Mouse (Mus musculus) gastrocnemius, postnatal 36 days (tissue): ENCODE data around the gene Plcb1. TPM values are rescaled to one million over a fixed set of nuclear protein-coding genes. Genes with fewer than 3 reads are reported as not detected.
"Not testable (repeated sequence)": the region's sequence is repeated elsewhere in the genome, so short reads cannot be mapped to it uniquely, and the experiment has no call there.

ENCODE experiments used
- DNase-seq, 2 experiments: peaks; one replicate each; pipeline ENCODE4 v3.0.0; 2022
- intact Hi-C: fragments of 180-260 bp; cut with DNase I; formaldehyde crosslinking; loops from one replicate; pipeline ENCODE4 v1.15.1; 2025
- total RNA-seq, 2 experiments: library from RNA; stranded (reverse); gene quantifications; 2 replicates each; pipeline ENCODE4 v1.2.3; 2021

The Plcb1 gene
- total RNA-seq, 2 experiments from 2014 or later, result 1.3 to 1.6 TPM

DNA sequence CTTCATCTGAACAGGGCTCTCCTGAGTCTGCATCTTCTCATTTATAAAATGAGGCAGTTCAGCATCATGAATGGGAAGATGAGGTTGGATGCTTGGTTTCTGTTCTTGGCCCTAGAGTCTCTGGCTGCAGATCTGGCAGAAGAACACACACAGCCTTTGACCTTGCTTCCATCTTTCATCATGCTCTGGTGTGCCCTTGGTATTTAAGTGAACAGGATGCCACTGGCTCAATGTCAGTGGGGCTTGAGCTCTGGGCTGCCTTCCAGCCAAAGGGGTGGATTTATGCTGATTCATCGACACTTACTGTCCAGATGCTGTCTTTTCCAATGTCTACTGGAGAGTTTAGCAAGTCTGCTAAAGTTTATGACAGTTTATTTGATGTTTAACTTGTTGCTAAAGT, 161.0 kb downstream of the Plcb1 start:
- intact Hi-C loops, result no loop called here
- DNase-seq, result peak in 1 of 2 experiments; percentile 15

DNA sequence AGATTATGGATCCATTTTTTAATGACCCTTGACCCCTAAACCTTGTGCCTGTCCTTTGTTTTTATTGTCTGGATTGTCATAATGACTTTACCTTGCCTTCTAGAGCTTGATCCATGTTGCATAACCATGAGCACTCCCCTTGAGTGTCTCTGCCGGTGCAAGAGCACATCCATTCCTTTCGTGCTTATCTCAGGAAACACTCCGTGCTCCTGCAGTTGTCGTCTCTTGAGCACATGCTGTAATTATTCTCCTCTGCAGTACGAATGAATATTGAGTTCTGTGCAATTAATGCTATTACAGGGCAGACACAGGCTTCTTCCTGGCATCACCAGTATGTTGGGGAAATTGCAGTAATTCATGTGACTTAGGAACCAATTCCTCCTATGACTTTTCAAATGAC, 166.2 kb downstream of the Plcb1 start:
- intact Hi-C loops, result no loop called here
- no peak for DNase-seq

DNA sequence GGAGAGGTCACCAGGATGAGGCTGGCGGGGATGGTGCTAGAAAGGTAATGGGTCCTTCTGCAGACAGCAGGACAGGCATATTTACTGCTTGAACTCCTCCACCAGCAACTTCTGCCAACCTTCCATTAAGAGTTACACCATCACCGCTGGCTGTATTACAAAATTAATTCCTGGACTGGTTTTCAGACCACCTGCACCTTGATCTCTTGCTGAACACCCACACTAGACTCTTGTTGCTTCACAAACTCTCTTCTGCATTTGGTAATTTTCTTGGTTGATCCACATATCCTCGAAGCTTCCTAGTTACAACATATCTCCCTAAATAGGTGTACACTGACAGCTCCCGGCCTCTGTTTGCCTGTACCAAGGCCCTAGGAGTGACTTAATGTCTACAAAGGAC, 170.6 kb downstream of the Plcb1 start:
- DNase-seq, result no peak
- intact Hi-C loops, result no loop called here

DNA sequence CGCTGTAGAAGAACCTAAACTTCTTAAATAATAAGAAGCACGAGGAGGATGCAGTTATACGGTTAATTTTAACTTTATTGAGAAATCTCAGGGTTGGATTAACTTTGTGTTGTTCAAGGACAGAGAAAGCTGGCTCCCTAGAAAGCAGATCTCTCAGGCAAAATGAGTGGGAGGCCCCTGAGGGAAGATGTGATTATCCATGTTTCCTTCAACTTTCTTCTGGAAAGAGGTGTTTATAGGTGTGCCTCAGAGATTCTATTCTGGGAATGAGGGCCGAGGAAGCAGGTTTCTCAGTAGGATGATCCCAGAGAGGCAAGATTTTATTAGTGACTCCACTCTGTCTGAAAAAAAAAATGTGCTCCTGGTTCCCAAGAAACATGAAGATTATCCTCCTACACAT, 180.3 kb downstream of the Plcb1 start:
- intact Hi-C loops, result no loop called here
- DNase-seq, result no peak

DNA sequence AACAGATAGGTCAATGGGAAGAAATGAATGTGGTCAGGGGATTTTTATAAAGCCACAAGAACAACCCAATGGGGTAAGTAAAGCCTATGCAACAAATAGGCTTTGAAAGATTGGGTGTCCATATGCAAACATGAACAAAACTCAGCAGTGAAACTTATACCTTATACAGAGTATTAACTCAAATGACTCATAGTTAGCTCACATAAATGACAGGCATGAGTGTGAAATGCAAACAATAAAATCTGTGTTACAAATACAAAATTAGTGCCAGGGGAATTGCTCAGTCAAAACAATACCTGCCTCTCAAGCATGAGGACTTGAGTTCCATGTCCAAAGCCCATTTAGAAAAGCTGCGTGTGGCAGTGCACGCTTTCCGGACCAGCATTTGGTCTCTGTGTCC, 182.5 kb downstream of the Plcb1 start:
- DNase-seq, result no peak
- intact Hi-C loops, result no loop called here

DNA sequence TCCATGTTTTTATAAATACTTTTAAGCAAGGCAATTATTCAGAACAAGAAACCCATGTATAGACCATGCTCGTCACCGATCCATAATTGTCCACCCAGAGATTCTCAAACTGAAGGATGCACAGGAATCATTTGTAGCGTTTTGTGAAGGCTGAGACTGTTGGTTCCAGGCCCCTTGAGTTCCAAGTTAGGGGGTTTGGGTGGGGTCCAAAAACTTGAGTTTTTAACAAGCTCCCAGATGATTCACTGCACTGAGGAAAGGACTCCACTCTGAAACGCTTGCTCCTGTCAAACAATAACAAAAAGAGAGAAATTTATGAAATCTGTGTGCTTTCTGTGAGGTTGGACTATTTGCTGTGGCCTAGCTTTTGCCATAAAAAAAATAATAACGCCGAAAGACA, 186.5 kb downstream of the Plcb1 start:
- DNase-seq, result no peak
- intact Hi-C loops, result no loop called here

DNA sequence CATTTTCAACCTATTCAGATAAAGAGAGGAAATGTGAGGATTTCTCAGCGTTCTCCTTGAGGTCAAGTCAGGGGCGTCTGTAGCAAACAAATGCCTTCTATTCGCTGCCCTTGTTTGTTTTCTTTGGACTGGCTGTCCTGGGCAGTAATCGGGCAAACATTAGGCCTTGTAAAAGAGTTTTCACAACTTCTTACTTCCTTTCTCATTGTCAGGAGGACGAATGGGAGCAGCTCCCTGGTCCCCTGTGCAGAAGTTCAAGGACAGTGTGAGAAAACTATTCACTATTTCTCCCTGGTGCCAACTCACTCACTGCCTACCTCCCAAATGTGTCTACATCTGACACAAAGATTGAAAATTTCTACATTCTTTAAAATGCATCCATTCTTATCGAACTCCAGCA, 188.8 kb downstream of the Plcb1 start:
- intact Hi-C loops, result no loop called here

DNA sequence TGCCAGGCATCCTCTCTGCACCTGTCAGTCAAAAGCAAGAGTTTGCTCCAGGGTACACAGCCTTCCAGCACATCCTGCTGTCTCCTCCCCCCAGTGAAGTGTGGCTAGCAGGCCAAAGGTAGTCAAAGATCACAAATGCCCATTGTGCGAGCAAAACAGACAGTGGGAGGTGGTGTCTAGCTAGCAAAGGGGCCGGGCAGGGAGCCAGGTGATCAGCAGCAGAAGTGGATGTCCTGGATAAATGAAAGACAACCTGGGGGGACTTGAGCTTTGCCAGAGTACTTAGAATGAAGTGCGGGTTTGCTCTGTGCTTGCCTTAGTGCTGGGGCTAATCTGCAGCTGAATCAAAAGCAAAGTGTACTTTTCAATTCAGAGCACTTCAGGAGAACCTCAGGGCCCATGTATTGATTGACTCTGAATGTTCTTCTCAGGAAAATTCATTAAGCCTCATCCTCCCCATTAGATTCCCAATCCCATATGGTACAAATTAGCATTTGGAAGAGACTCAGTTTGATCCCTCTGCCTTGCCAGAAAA, 191.0 kb downstream of the Plcb1 start:
- intact Hi-C loops, result no loop called here
- peak in 1 of 2 experiments; percentile 7 for DNase-seq

More for the DNA sequence above, 188.8 kb downstream of the Plcb1 start:
- no peak for DNase-seq

DNA sequence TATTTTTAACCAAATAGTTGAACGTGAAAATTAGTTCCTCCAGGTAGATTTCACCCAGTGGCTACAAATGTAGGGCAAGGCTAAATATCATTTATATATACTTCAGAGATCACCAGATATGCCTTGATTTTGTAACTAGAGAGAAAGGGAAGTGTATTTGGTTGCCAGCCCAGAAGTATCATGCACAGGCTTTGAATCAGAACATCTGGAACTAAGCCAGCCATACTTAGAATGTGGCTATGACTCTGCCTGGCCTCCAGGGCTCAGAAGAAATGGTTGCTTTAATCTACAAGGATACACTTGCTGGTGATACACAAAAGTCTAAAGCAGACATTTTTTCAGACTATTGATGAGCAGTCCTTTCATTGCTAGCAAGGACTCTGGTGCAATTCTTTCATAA, 191.8 kb downstream of the Plcb1 start:
- intact Hi-C loops, result no loop called here
- no peak for DNase-seq

DNA sequence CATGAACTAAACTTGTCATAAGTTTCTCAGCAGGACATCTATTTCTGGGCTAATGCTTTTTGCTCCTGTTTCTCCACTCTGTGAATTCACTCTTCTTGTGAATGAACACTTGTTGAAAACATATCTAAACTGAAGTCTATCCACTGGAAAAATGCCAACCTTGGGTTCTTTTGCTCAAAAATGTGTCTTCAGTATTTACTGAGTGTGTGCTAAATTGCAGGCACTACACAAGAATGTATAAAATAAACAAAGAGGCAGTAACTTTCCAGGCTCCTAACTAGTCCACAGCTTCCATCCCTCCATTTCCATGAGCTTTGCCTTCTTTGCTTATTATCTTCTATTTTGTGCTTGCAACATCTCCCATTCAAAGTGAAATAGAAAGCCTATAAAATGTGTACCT, 195.5 kb downstream of the Plcb1 start:
- intact Hi-C loops, result no loop called here
- no peak for DNase-seq

DNA sequence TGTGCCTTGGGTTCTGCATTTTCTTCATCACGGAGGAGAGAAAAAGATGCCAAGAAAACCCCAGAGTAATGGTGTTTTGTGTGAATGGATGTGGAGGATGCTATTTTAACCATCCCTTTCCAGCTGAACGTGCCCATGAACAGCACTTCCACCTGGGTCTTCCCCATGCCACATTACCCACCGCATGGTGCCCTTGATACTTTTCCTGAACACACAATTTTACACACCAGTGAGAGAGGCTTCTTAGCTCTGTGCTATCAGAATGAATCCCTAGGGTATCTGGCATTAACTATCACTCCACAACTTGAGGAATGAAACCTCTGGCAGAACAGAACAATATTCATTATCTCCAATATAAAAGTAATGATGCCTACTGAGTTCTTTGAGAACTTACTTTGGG, 199.0 kb downstream of the Plcb1 start:
- no peak for DNase-seq
- intact Hi-C loops, result no loop called here

DNA sequence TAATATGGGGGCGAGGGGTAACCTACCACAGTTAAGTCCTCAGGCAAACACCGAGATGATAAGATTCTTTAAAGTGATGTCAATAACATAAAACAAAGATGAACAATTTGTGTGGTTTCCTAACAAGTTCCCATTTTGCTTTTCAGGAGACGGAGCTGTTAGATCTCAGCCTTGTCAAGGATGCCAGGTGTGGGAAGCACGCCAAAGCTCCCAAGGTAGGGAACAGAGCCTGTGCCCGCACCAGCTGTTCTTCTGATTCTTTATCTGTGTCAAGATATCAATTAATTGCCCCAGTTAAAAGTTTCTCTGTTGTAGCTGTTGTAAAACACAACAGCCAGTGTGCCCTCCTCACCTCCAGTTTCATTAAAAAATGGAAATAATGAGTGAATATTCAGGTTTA, 202.1 kb downstream of the Plcb1 start:
- intact Hi-C loops, result no loop called here
- DNase-seq, result no peak

DNA sequence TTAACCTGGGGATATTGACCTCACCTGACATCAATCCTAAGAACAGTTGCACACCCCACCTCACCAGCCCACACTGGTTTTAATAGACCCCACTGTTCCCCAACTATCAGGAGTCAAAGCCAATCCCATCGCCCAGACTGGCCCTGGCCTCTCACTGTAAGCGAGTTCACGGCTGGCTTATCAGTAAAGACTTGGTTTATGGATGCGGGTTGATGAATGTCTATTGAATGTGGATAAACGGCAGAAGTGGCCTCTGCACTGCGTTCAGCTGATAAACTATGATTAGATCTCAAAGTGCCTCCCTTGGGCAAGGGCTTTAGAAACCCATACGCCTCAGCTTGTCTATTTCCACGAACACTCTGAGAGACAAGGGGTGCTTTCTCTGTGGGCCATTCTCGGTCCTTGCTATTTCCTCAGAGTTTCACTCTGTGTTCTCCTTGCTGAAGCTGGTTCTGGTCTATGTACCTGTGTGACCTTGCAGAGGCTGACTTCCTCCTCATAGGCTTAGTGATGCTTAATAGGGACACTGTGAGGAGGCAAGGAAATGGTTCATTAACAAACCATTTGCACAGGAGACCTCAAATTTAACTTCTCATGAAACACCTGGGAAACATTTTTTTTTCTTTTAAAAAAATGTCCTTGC, 203.9 kb downstream of the Plcb1 start:
- intact Hi-C loops, result no loop called here
- DNase-seq, result no peak

DNA sequence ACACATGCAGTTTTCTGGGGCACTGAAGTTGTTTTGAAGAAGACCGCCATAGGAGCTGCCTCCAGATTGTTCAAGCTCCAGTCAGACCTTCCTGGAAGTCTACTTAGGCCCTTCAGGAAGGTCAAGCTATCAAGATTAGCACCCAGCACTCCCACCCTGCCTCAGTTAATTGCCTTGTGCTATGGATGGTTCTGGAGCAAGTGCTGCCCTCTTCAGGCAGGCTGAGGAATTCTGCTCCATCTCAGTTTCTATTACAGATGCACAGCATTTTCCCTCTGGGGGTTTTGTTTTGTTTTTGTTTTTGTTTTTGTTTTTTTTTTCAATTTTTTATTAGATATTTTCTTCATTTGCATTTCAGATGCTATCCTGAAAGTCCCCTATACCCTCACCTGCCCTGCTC, 221.3 kb downstream of the Plcb1 start:
- DNase-seq, result no peak
- intact Hi-C loops, result no loop called here

DNA sequence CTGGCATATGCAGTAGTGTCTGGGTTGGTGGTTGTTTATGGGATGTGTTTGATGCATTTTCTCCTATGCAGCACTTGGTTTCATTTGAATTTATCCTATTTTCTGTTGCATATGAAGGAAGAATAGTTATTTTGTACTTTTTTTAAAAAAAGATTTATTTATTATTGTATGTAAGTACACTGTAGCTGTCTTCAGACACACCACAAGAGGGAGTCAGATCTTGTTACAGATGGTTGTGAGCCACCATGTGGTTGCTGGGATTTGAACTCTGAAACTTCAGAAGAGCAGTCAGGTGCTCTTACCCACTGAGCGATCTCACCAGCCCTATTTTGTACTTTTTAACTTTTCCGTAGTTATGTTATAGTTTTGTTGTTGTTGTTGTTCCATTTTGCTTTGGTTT, 222.0 kb downstream of the Plcb1 start:
- intact Hi-C loops, DNase-seq: not testable (repeated sequence)

DNA sequence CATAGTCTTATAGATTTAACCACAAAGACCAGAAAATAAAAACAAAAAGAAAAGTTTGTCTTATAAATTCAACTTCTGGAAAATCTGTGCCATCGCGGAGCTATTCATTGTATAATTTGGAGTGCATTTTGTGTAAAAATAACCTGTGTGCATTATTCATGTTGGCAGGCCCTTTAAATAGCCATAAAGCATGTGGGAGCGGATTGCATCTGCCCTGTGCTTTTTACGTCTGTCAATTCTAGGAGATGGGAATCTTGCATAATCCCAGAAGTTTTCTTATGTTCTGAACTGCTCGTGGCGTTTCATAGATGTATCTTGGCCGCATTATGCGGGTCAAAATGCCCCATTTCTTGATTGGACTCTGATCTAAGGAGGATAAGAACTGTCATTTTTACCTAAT, 224.5 kb downstream of the Plcb1 start:
- no peak for DNase-seq
- intact Hi-C loops, result no loop called here

DNA sequence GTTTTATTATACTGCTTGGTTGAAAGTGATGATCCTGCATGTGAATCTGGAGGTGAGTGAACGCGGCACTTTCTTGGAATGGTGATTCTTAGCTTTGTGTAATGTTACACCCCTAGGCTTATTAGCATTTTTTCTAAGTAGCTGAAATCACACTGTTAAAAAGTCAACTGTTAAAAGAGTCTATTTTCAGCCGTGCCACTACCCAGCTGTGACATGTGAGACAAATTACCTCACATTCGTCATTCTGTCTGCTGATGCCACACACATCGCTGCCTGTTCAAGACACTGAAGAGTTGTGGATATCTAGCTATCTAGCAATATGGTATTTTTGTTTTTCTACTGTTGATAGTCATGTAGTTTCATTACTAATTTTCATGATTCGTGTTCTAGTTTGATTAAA, 229.6 kb downstream of the Plcb1 start:
- DNase-seq, result no peak
- intact Hi-C loops, result no loop called here

DNA sequence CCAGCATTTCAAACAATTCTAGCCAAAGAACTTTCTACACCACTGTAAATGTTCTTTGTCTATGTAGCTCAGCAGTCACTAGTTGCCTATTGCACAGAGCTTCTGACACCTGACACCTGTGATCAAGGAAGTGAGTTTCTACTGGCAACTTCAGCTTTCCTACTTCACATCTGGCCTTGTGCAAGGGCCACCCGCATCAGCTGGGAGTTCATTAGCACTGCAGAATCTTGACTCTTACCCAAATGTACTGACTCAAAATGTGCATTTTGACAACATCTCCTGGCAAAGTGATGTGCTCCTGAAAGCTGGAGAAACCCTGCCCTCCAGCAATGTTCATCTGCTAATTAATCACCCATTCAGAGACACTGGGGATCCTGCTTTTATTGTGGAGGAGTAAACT, 232.4 kb downstream of the Plcb1 start:
- no peak for DNase-seq
- intact Hi-C loops, result no loop called here

DNA sequence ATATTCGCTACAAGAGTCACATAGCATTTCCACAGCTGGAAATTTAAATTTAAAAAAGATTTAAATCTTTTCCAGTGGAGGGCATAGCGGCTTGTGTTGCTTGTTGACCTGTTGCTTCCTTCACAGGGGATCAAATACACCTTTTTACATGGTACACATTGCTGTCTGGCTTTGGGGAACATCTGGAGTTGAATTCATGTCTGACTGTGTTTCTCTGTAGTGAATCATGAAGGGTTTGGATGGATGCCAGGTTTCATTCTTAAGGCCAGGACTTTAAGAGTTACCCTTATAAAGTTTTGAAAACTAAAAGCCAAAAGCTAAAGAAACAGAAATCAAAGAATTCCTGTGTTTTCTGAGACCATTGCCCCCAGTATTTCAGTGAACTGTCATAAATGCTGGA, 232.8 kb downstream of the Plcb1 start:
- no peak for DNase-seq
- intact Hi-C loops, result no loop called here

DNA sequence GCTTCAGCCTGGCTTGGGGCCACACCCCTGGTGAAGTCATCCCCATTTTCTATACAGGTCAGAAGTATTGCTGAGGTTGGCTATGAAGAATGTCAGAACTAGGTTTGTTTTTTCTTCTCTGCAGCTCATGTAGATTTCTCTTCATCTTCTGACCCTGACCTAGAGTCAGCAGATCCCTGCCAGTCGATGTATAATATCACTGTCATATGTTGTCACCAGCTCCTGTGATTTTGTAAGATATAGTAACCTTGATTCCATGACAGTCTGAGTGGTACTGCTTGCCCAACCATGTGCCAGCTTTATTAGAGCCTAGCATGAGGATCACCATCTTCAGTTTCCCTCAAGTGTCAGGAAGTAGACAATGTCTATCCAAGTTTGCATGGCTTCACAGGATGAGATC, 233.7 kb downstream of the Plcb1 start:
- intact Hi-C loops, result no loop called here
- DNase-seq, result no peak

DNA sequence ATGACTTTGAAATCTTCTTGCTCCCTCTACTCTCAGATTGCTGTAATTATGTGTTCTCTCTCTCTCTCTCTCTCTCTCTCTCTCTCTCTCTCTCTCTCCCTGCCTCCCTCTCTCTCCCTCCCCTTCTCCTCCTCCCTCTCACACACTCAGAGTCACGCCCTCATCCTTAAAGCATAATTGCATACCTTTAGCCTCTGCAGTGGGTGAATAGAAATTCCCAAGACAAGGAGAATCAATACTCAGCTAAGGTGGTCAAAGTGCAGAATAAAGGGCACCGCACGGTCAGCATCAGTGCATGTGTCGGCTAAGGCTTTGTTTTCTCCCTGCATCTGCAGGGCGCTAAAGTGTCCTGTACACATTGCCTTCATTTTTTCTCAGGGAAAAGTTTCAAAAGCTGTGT, 243.4 kb downstream of the Plcb1 start:
- intact Hi-C loops, result no loop called here
- DNase-seq, result no peak

DNA sequence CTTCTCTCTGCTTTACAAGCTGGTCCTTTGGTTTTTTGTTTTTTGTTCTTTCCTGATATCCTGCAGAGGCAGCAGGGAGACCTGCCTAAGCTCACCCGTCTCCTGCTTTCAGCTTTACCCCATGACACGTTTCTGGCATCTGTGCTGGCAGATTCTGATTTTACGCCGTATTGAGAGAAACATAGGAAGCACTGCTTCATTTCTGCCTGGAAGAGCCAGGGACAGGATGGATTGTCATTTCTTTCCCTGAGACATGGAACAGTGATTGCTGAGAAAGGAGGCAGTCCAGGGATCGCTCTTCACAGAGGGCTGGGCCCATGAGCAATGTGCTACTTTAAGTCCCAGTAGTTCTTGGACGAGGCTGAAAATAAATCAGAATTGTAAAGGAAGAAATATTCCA, 243.8 kb downstream of the Plcb1 start:
- no peak for DNase-seq
- intact Hi-C loops, result no loop called here

DNA sequence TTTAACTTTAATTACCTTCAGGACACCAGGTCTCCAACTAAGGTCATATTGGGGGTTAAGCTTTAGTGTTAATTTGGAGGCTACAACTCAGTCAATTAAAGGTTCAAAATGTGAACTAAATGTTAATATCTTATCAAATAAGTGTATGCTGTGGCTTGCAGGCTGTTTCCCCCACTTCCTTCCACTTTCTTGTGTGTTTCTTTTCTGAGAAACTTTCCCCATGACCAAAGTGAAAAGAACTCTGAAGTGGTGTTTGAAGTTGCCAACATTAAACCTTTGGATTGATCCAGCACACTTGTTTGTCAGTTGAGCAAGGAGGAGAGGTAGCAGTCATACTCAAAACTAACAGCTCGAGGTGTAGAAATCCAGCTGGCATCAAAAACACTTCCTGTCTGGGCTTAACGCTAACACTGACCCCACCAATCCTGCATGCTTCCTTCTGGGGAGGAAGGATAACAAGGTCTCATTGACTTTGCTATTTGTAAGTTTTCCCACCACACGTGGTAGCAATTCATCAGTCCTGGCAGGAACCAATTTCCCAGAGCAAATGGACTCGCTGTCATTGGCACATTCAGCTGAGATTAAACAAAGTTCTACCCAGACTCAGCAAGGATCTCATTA, 249.9 kb downstream of the Plcb1 start:
- no peak for DNase-seq
- intact Hi-C loops, result no loop called here
